Mouse (Mus musculus): Measurements from ENCODE around the gene Chst11. TPM values are rescaled to one million over a fixed set of nuclear protein-coding genes. Genes with fewer than 3 reads are reported as not detected.

The Chst11 gene
- polyA plus RNA-seq, 1 experiment, result 12.6 TPM

- Histone ChIP-seq H3K4me1 (ENCODE audit: control insufficient read depth, insufficient read depth, low read length) (peaks cover 11% of the 10 kb centered on the region), H3K4me3 (replicated peaks; ENCODE audit: extremely low read depth, low read depth, low read length) (no peak overlapping the region)
- TF ChIP-seq CTCF (IDR thresholded peaks at IDR 0.05; ENCODE audit: insufficient read depth, low read length), result no peak
- WGBS, result 72% methylated on average over 10 of the region's 10 CpGs
- no peak for DNase-seq
Measured at GRCm38 (mm10) chr10:83039414-83039813, 54.1 kb downstream of the Chst11 start.

- WGBS, result 70% methylated on average over 9 of the region's 9 CpGs
- TF ChIP-seq POLR2A (IDR thresholded peaks at IDR 0.05; ENCODE audit: borderline replicate concordance, extremely low read depth, low read depth, low read length) (no peak), CTCF (IDR thresholded peaks at IDR 0.05; ENCODE audit: insufficient read depth, low read length) (no peak)
- peaks cover 19% of the 10 kb centered on the region for H3K4me1 ChIP-seq (ENCODE audit: control insufficient read depth, insufficient read depth, low read length)
- no peak for DNase-seq
- no peak overlapping the region for H3K4me3 ChIP-seq (replicated peaks; ENCODE audit: extremely low read depth, low read depth, low read length)
Measured at GRCm38 (mm10) chr10:83041875-83042274, 56.6 kb downstream of the Chst11 start.

GRCm38 (mm10) chr10:83042613-83043477 lies 57.5 kb downstream of the Chst11 start:
- peak; percentile 22 for DNase-seq
- WGBS, result 31% methylated on average over 10 of the region's 10 CpGs
- peaks cover 19% of the 10 kb centered on the region for H3K4me1 ChIP-seq (ENCODE audit: control insufficient read depth, insufficient read depth, low read length)
- no peak overlapping the region for H3K4me3 ChIP-seq (replicated peaks; ENCODE audit: extremely low read depth, low read depth, low read length)
- TF ChIP-seq CTCF (IDR thresholded peaks at IDR 0.05; ENCODE audit: insufficient read depth, low read length) (no peak), POLR2A (IDR thresholded peaks at IDR 0.05; ENCODE audit: borderline replicate concordance, extremely low read depth, low read depth, low read length) (no peak)

- WGBS, result 54% methylated on average over 2 of the region's 2 CpGs
- no peak for TF ChIP-seq CTCF (IDR thresholded peaks at IDR 0.05; ENCODE audit: insufficient read depth, low read length)
- no peak for TF ChIP-seq POLR2A (IDR thresholded peaks at IDR 0.05; ENCODE audit: borderline replicate concordance, extremely low read depth, low read depth, low read length)
- peak; percentile 10 for DNase-seq
- Histone ChIP-seq H3K4me1 (ENCODE audit: control insufficient read depth, insufficient read depth, low read length) (peaks cover 19% of the 10 kb centered on the region), H3K4me3 (replicated peaks; ENCODE audit: extremely low read depth, low read depth, low read length) (no peak overlapping the region)
Measured at GRCm38 (mm10) chr10:83043478-83044259, 58.4 kb downstream of the Chst11 start.

- TF ChIP-seq POLR2A (IDR thresholded peaks at IDR 0.05; ENCODE audit: borderline replicate concordance, extremely low read depth, low read depth, low read length) (no peak), CTCF (IDR thresholded peaks at IDR 0.05; ENCODE audit: insufficient read depth, low read length) (no peak)
- no peak overlapping the region for H3K4me3 ChIP-seq (replicated peaks; ENCODE audit: extremely low read depth, low read depth, low read length)
- DNase-seq, result no peak
- WGBS, result 64% methylated on average over 12 of the region's 12 CpGs
- peaks cover 8% of the 10 kb centered on the region for H3K4me1 ChIP-seq (ENCODE audit: control insufficient read depth, insufficient read depth, low read length)
Measured at GRCm38 (mm10) chr10:83049174-83049780, 64.0 kb downstream of the Chst11 start.

- DNase-seq, result no peak
- Histone ChIP-seq H3K4me3 (replicated peaks; ENCODE audit: extremely low read depth, low read depth, low read length) (no peak overlapping the region), H3K4me1 (ENCODE audit: control insufficient read depth, insufficient read depth, low read length) (no peaks in the 10 kb centered on the region)
- 85% methylated on average over 10 of the region's 10 CpGs for WGBS
- TF ChIP-seq CTCF (IDR thresholded peaks at IDR 0.05; ENCODE audit: insufficient read depth, low read length) (no peak), POLR2A (IDR thresholded peaks at IDR 0.05; ENCODE audit: borderline replicate concordance, extremely low read depth, low read depth, low read length) (no peak)
Measured at GRCm38 (mm10) chr10:83053886-83054550, 68.7 kb downstream of the Chst11 start.

- H3K4me3 ChIP-seq (replicated peaks; ENCODE audit: extremely low read depth, low read depth, low read length), result no peak overlapping the region
- no peak for DNase-seq
- 72% methylated on average over 7 of the region's 7 CpGs for WGBS
- H3K4me1 ChIP-seq (ENCODE audit: control insufficient read depth, insufficient read depth, low read length), result no peaks in the 10 kb centered on the region; the same call in 1 of the 2 replicates
- TF ChIP-seq CTCF (IDR thresholded peaks at IDR 0.05; ENCODE audit: insufficient read depth, low read length), result no peak
- TF ChIP-seq POLR2A (IDR thresholded peaks at IDR 0.05; ENCODE audit: borderline replicate concordance, extremely low read depth, low read depth, low read length), result no peak
Measured at GRCm38 (mm10) chr10:83056291-83056690, 71.0 kb downstream of the Chst11 start.

GRCm38 (mm10) chr10:83056866-83057265 lies 71.6 kb downstream of the Chst11 start:
- H3K4me3 ChIP-seq (replicated peaks; ENCODE audit: extremely low read depth, low read depth, low read length), result no peak overlapping the region
- 58% methylated on average over 4 of the region's 4 CpGs for WGBS
- TF ChIP-seq CTCF (IDR thresholded peaks at IDR 0.05; ENCODE audit: insufficient read depth, low read length) (no peak), POLR2A (IDR thresholded peaks at IDR 0.05; ENCODE audit: borderline replicate concordance, extremely low read depth, low read depth, low read length) (no peak)
- no peak for DNase-seq
- no peaks in the 10 kb centered on the region; the same call in 1 of the 2 replicates for H3K4me1 ChIP-seq (ENCODE audit: control insufficient read depth, insufficient read depth, low read length)
